Mouse (Mus musculus) CH12F3 (cell line): ENCODE data around the gene Gm49387.

Experiments used
- in situ Hi-C: fragments of 300-500 bp; cut with MboI; formaldehyde crosslinking; loops from 2 replicates; pipeline ENCODE4 v1.14.3; 2020; ENCODE audit warnings: low sequenced_read_pairs

Gm49387 gene

GRCm38 (mm10) chr14:31583082-31583481 lies 57.6 kb downstream of the Gm49387 start:
- in situ Hi-C loops = no loop called here

GRCm38 (mm10) chr14:31577966-31578735 lies 62.5 kb downstream of the Gm49387 start:
- in situ Hi-C loops = no loop called here

- in situ Hi-C loops = no loop called here
Measured at GRCm38 (mm10) chr14:31576846-31577697, 63.6 kb downstream of the Gm49387 start.

GRCm38 (mm10) chr14:31575866-31576265 lies 64.8 kb downstream of the Gm49387 start:
- in situ Hi-C loops = no loop called here

GRCm38 (mm10) chr14:31574903-31575665 lies 65.6 kb downstream of the Gm49387 start:
- in situ Hi-C loops = no loop called here

GRCm38 (mm10) chr14:31572561-31573175 lies 68.0 kb downstream of the Gm49387 start:
- in situ Hi-C loops = no loop called here

GRCm38 (mm10) chr14:31571419-31571818 lies 69.3 kb downstream of the Gm49387 start:
- in situ Hi-C loops = no loop called here

- in situ Hi-C loops = no loop called here
Measured at GRCm38 (mm10) chr14:31570131-31570951, 70.3 kb downstream of the Gm49387 start.

GRCm38 (mm10) chr14:31569151-31569631 lies 71.5 kb downstream of the Gm49387 start:
- in situ Hi-C loops = no loop called here

- in situ Hi-C loops = no loop called here
Measured at GRCm38 (mm10) chr14:31565478-31566212, 75.0 kb downstream of the Gm49387 start.

GRCm38 (mm10) chr14:31564452-31565179 lies 76.1 kb downstream of the Gm49387 start:
- in situ Hi-C loops = no loop called here

- in situ Hi-C loops = no loop called here
Measured at GRCm38 (mm10) chr14:31560886-31561285, 79.8 kb downstream of the Gm49387 start.

- in situ Hi-C loops = no loop called here
Measured at GRCm38 (mm10) chr14:31559216-31559615, 81.5 kb downstream of the Gm49387 start.

GRCm38 (mm10) chr14:31557784-31558183 lies 82.9 kb downstream of the Gm49387 start:
- in situ Hi-C loops = no loop called here

GRCm38 (mm10) chr14:31557273-31557672 lies 83.4 kb downstream of the Gm49387 start:
- in situ Hi-C loops = no loop called here

GRCm38 (mm10) chr14:31556526-31557260 lies 84.0 kb downstream of the Gm49387 start:
- in situ Hi-C loops = no loop called here

GRCm38 (mm10) chr14:31555963-31556434 lies 84.7 kb downstream of the Gm49387 start:
- in situ Hi-C loops = no loop called here

- in situ Hi-C loops = no loop called here
Measured at GRCm38 (mm10) chr14:31555021-31555420, 85.7 kb downstream of the Gm49387 start.
